Mouse (Mus musculus) bone marrow, adult 2 months (tissue): Measurements from ENCODE around the gene Gm6205. TPM values are rescaled to one million over a fixed set of nuclear protein-coding genes. Genes with fewer than 3 reads are reported as not detected.
"Not testable (repeated sequence)": the region's sequence is repeated elsewhere in the genome, so short reads cannot be mapped to it uniquely, and the experiment has no call there.

ENCODE experiments used
- H3K27ac ChIP-seq: fragments of 200-500 bp; 2 replicates; pipeline ENCODE4 v1.5.1; 2012; ENCODE audit warnings: low read depth, mild to moderate bottlenecking, control low read depth, inconsistent platforms, low read length; ENCODE audit not compliant: control insufficient read depth, poor library complexity, insufficient read depth
- H3K4me1 ChIP-seq: fragments of 200-500 bp; 2 replicates; pipeline ENCODE4 v1.6.1; 2011; ENCODE audit warnings: low read length; ENCODE audit not compliant: control insufficient read depth, insufficient read depth
- H3K4me3 ChIP-seq: fragments of 200-500 bp; replicated peaks from 2 replicates; pipeline ENCODE3; 2011; ENCODE audit warnings: mild to moderate bottlenecking, low read depth, low read length, control low read depth; ENCODE audit not compliant: control insufficient read depth
- WGBS: fragments of 180-500 bp; shearing (Covaris S2); methylation state at CpG from one replicate; pipeline ENCODE4 v1.1.7; 2018; 5-methylcytosine and 5-hydroxymethylcytosine counted together
- polyA plus RNA-seq: library from polyadenylated mRNA; stranded (reverse); fragments of >200 nt; gene quantifications from 2 replicates; pipeline ENCODE4 v1.2.4, GENCODE M21; 2011; ENCODE audit warnings: low replicate concordance; ENCODE audit not compliant: missing spikeins, insufficient read depth, insufficient read length

Gm6205 gene
- polyA plus RNA-seq = not detected in 2 replicates

DNA sequence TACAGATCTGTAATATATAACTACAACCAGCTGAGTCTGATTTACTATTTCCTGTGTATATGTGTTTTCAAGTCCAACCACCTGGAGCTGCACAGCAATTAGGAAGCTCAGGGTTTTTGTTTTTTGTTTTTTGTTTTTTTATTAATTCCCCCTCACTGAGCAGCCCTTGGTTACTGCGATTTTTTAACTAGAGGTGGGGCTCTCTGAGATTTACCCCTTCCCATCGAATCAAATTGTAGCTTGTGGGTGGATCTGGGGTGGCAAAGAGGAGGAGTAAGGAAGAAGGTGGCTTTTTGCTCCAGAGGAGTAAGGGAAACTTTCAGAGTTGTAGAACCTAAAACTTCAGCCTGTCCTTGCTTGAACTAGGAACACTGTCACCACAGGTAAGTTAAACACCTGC, at the start of gene Gm6205:
TSS of gene Gm6205 (plus strand) at position 301 of the 400 bp plus-strand sequence.
- not testable (repeated sequence) for H3K4me3 ChIP-seq, H3K27ac ChIP-seq, H3K4me1 ChIP-seq
- WGBS = no CpG with 5 or more reads among the region's 2 CpGs

- H3K4me1 ChIP-seq, H3K4me3 ChIP-seq, H3K27ac ChIP-seq: not testable (repeated sequence)
- WGBS = no CpG with 5 or more reads among the region's 1 CpGs
Measured at GRCm38 (mm10) chr5:94616242-94616641, 31.9 kb upstream of the Gm6205 start, which contains the start of gene Gm3147. Gene Gm3147 (minus strand): TSS chr5:94616342.

DNA sequence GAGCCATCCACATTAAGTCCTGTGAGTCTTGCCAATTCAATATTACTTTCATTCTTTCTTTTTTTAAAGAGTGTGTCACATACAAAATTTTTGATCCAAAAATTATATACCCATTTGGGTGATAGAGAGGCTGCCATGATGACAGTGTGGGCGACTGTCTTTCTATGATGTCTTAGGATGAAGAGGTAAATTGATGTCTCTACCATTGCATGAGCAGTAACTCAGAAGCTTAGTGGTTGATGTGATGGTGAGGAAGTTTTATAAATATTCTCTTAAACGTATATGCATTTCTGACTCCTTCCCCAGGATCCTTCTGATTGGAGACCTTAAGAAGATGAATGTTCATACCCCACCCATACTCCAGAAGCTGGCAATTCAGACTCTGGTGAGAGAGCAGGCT, 24.5 kb upstream of the Gm6205 start, which contains the start of gene Gm6509:
TSS of gene Gm6509 (plus strand) at position 301 of the 400 bp plus-strand sequence.
- not testable (repeated sequence) for H3K4me1 ChIP-seq, H3K4me3 ChIP-seq, H3K27ac ChIP-seq
- 83% methylated on average over 1 of the region's 2 CpGs for WGBS

Other genes with a start within 250 kb of the Gm6205 start
- not detected in 2 replicates for gene Gm7682, start 202.6 kb upstream of the Gm6205 start, polyA plus RNA-seq
- gene Gm3139, start 122.1 kb upstream of the Gm6205 start, polyA plus RNA-seq = 1.5 TPM in 1 of 2 replicates, not detected in the other
- not detected in 2 replicates for gene Gm3147, start 32.0 kb upstream of the Gm6205 start, polyA plus RNA-seq
- not detected in 2 replicates for gene Gm6509, start 24.4 kb upstream of the Gm6205 start, polyA plus RNA-seq
- 1.5 TPM in 1 of 2 replicates, not detected in the other for gene Gm3183, start 217.1 kb downstream of the Gm6205 start, polyA plus RNA-seq